Mouse (Mus musculus) gastrocnemius, postnatal 25 days (tissue): ENCODE measurements around the gene Cdyl. TPM values are rescaled to one million over a fixed set of nuclear protein-coding genes. Genes with fewer than 3 reads are reported as not detected.

Experiments
- DNase-seq: peaks from one replicate; pipeline ENCODE4 v3.0.0; 2022
- total RNA-seq, 2 experiments: library from RNA; stranded (reverse); gene quantifications; 1 replicate in 1 of 2; 2 replicates in 1 of 2; pipeline ENCODE4 v1.2.3; 2021

Gene Cdyl
- total RNA-seq, 2 experiments from 2014 or later: 6.2 to 7.7 TPM

DNA sequence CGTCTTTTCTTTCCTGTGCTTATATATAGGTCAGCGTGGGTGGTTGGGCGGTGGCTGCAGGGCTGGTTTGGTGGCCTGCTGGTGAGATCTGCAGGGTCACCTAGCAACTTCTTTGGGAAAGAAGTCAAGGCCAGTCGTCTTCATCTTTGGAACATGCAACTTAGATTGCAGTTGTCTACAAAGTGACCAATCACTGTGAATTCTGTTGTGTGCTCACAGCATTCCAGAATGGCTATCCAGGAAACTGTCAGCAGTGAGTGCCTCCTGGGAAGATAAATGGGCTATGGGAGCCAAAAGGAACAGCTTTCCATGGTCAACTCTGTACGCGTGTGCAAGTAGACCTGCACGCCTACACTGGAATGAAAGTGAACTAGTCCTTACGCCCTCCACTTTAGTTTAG is 26.6 kb downstream of the Cdyl start:
- no peak for DNase-seq

DNA sequence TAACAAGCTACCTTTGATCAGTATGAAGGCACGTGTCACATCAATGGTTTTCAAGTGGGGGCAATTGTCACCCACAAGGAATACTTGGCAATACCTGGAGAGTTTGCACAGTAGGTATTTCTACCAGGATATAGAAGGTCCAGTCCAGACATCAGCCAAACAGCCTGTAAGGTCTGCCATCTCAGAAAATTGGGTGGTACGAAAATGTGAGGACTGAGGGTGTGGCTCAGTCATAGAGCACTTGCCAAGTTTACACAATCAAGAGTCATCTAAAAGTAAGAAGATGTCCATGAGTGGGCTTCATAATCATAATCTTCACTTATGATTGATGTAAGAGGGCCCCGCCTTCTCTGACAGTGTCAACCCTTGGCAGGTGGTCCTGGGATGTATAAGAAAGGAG is 29.9 kb downstream of the Cdyl start:
- DNase-seq: no peak

DNA sequence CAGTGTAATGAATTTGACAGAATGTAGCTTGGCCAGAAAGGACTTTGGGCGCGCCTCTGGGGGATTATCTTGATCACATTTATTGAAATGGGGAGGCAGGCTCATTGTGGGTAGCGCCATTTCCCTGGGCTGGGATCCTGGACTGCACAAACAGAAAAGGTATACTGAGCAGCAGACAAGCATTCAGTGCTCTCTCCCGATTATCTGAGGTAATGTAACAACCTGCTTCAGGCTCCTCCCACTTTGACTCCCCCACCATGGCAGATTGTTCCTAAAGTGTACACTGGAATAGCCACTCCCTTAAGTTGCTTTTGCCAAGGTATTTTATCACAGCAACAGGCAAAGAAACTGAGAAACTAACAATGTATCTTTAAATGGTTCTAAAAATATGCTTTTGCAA is 58.0 kb downstream of the Cdyl start:
- no peak for DNase-seq

DNA sequence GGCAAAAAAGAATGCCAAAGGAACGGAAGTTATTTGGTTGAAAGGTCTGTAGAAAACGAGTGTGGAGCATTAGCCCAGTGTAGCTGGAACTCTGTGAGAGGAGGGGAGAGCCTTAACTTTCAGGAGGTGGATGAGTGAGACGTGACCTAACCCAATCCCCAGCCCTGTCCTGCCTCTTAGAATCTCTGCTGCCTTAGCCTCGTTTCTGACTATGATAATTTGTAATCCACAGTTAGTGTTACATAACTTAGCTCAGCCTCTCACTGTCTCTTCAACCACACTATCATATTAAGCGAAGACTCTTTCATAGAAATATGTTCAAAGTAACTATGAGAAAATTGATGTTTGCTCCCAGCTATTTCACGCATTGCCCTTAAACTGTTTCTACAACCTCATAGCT is 59.9 kb downstream of the Cdyl start:
- no peak for DNase-seq

DNA sequence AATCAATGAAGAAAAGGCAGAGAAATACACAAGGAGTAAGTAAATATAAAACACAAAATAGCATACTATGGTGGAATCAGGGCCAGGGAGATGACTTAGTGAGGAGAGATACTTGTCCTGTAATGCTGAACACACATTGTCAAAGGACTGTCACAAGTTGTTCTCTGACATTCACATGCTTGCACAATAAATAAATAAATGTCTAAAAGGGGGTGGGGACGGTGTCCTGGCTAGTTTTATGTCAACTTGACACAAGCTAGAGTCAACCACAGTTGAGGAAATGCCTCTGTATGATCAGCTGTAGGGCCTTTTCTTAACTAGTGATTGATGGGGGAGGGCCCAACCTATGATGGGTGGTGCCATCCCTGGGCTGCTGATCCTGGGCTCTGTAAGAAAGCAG is 63.4 kb downstream of the Cdyl start:
- DNase-seq: no peak

DNA sequence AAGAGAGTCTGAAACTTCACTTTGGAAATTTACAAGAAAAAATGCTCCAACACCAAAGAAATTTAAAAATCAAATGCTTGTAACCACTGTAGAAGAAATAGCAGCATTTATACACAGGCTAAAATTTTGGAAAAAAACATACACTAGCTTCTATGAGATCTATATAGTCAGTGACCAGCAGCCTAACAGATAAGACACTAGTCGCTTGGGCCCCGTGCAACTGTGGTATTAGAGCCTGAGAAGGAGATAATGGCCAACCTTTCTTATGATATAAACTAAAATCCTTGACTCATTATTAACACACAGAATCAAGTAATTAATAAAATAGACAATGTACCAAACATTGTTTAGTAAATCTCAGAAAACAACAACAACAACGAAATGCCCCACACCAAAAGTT is 66.4 kb downstream of the Cdyl start:
- DNase-seq: no peak

DNA sequence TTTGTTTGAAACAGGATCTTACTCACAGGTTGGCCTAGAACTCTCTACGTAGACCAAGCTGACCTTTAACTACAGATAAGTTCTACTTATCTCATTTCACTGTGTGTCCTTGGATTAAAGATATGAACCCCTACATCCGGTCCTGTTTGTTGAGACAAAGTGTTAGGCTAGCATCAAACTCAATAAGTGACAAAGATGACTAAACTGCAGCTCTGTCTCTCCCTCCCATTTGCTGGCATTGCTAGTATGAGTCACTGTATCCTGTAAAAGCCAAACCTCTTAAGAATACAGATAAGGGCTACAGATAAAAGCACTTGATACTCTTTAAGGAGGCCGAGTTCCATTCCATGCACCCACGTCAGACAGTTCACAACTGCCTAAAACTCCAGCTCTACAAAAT is 72.5 kb downstream of the Cdyl start:
- DNase-seq: no peak

DNA sequence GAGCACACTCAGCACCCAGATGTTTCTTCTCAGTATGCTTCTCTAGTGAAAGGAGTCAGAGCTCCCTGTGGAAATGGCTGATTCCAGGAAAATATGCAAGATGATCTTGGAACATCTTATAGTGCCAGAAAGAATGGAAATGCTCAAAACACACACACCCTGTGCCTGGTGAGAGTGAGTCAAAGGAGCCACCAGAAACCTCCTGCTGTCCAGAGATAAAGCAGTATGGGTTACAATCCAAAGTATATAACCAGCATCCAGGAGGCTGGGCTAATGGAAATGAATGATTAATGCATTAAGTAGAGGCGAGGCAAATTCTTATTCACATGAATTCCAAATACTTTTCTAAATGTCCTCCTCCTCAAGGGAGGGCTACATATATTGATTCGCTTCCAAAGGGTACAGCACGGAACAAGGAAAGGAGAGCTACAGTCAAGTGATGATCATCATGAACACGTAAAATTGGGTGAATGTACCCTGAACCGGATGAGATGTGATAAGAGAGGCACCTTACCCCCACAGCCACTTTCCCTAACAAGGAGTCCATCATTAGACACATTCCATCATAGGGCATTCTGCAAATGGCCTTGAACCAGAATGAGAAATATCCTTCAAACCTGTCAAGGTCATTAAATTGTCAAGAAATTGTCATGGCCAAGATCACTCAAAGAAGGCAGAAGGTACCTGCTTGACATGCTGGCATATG is 73.4 kb downstream of the Cdyl start:
- no peak for DNase-seq

DNA sequence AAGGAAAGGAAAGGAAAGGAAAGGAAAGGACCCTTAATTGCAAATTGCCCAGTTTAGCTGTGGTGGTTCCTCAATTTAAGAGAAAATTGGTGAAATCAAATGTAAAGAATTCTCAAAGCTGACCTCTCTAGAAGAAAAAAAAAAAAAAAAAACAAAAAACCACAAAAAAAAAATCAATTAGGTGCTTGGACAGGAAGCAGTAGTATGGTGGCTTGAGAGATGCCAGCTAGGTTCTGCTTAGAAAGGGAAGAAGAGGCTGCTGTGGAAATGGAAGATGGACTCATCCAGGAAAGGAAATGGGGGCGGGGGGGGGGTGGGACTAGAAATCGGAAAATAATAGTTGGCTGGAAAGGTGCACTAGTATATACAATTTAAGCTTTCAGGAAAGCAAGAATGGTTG is 77.9 kb downstream of the Cdyl start:
- DNase-seq: no peak

DNA sequence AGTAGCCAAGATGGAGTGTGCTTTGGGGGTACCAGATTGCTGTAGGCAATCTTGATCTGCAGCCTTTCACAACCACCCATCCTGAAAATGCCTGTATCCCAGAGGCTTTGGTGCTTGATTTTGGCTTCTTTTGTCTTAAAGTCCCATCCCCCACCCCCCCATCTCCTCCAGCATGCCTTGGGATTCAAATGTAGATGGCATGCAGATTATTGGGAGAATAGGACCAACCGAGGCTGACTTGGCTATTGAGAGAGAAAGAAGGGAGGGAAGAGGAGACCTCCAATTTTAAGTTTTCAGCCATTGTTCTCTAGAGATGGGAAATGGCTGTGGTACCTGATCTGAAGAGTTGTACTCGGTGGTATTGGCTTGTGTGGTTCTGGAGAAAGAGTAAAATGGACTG is 78.6 kb downstream of the Cdyl start:
- DNase-seq: no peak

DNA sequence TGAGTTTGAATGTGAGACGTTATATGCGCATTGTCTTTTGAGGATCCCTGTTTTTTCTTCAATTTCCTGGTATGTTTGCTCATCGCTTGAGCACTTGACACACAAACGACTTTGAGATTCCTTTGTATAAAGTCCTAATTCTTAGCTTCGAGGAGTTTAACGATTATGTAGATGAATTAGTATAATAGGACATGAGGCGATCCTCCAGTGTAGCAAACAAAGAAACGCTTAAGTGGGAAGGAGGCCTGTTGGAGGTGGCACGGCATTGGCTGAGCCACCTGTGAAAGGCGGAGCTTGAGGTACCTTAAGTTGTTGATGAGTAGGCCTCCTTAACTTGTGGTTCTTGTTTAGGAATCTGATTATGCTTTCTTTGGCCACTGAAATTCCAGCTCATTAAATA is 79.8 kb downstream of the Cdyl start:
- no peak for DNase-seq

DNA sequence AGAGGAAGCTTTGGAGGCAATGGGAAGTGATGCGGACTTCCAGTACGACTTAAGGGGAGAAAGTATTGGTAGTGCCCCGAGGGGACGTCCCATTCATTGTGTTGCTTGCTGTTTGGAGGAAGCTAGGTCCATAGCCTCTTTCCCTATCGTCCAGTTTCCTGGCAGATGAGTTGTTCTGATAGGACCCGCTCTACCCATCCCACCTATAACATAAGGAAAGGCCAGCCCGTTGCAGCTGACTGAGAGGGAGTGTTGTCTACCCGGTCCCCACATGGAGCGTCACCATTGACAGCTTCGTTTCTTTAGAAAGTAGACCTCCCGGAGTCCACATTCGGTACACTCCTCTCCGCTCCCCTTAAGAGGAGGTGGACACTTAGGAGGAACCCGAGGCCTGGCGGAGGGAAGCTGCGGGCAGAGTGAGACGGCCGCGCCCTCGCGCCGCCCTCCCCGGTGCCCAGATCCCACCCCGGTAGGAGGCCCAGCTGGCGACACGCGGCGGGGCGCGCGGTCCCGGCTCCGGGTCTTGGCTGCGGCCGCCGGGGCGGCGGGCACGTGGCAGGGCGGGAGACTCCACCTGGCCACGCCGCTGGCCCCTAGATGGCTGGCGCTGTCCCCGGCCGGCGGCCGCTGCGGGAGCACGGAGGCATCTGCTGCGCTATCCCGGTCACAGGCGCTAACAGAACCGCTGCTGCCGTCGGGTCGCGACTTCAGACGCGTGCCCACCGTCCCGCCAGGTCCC is 80.8 kb downstream of the Cdyl start:
- DNase-seq: peak; percentile 87

DNA sequence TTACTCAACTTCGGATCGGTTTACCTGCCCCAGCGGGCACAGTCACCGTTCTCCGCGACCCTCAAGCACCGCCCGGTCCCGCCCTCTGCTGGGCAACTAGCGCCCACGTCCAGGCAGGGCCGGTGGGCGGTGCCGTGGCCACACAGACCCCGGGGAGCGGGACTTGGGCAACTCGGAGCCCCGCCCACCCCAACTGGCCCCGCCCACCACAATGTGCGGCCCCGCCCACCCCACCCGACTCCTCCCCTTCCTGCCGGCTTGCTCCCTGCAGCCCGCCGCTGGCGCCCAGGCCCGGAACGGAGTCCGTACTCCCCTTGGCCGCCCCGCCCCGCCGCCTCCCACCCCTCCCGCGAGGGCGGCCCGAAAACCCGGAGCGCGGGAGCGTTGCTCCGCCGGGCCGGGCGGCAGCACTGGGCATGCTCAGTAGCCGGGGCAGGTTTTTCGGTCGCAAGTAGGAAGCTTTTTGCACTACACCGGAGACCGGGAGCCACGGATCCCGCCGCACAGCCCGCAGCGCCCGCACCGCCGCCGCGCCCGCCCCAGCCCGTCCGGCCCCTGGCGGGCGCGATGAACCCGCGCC is 81.5 kb downstream of the Cdyl start:
- DNase-seq: peak; percentile 96

DNA sequence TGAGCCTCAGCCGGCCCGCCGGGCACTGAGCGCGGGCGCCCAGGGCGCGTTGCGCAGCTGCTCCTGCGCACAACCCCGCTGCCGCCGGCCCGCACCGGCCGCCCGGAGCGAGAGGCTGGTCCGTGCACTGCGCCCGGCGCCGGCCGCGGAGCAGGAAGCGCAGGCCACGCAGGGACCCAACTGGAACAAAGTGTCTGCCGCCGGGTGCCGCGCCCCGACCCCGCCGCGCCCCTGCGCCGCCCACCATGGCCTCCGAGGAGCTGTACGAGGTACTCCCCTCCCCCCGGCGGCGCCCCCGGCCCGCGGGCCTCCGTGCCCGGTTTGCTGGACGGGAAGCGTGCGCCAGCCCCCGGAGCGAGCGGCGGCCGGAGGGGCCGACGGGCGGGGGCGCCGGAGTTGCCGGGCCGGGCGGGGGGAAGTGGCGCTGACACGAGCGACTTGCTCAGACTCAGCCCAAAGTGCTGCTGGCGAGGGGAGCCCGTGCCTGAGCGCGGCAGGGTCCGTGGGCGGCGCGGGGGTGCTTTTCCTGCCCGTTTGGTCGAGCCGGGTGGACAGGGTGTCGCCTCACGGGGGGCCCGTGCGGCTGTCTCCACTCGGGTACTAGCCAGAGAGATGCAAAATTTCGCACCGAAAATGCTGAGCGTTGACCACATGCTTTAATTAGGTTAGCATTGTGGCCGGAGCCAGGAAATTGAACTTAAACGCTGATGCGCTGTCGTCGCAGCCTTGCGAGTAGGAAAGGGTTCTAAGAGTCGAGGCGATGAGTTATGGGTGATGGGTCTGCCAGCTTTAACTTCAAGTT is 82.2 kb downstream of the Cdyl start:
- DNase-seq: peak; percentile 55

DNA sequence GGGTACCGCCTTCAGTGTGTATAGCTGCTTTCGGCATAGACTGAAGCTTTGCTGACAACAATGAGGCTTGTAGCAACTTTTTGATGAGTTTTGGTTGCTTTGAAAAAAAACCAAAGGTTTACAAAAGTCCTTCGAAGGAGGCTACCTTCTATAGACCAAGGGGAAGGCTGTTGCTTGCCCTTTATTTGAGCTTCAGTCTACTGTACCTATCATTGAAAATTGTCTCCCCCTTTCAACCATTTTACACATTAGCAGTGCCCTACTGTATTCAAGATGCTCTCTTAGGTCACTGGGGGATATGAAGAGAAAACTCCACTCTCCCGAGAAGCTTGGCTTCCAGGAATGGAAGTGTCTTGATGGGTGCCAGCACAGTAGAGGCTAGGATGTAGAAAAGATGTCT is 83.1 kb downstream of the Cdyl start:
- DNase-seq: no peak

DNA sequence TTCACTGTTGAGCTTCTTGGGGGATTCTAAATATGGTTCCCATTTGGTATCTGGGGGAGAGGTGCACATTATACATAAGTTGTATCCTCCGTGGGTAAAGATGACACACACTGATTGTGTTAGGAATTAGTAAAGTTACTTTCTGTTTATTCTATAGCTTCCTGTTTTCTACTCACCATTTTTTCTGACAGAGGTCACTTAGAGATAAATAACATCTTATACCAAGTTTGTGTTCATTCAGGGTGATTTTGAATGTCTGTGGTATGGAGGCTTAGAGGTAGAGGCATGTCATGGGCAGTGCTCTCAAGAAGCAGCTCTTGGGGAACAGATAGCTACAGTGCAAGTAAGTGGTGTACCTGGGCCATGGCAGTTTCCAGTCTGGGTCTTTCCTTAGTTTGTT is 83.6 kb downstream of the Cdyl start:
- DNase-seq: no peak

DNA sequence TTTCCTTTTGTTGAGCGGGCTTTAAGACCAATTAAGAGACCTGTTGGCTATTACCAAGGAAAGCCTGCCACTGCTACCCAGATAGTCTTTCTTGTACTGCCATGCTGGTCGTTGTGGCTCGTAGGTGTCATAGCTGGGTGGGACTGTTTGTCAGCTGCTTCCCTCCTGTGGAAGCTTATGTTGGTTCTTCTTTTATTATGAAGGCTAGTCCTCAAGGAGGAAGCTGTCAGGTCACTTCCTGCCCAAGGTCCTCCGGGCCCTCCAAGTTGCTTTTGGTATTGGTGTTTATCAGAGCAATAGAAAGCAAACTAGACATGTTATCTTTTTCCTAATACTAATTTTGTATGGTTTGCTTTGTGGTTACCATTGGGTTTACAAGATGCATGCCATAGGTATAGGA is 89.6 kb downstream of the Cdyl start:
- DNase-seq: no peak

DNA sequence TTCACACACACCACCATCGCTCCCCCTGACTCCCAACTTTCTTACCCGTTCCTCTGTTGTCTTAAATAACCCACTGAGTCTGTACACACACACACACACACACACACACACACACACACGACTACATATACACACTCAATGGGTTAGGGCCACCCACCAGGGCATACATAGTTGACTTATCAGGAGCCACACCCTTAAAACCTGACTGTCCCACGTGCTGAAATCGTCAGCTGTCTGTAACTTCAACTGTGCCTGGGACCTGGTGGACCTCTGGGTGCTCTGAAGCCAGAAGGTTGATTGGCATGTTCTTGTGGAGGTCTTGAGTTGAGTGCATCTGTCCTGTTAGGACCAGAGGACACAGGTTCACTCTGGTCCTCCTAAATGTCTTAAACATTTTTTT is 90.0 kb downstream of the Cdyl start:
- DNase-seq: no peak

DNA sequence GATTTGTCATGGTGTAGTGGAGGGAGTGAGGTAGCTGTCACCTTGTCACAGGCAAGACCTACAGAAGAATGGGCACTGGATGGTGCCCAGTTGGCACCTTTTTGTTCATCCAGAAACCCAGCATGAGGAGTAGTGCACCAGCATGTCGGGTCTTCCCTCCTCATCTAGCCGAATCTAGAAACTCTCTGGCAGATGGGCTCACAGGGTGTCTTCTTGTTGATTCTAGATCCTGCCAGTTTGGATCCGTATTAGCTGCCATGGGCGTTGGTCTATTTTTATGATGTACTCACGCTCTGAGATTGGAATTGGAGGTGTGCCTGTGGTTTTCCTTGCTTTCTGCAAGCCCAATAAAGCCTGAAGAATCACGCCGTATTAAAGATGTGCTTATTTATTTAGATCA is 92.4 kb downstream of the Cdyl start:
- DNase-seq: no peak

DNA sequence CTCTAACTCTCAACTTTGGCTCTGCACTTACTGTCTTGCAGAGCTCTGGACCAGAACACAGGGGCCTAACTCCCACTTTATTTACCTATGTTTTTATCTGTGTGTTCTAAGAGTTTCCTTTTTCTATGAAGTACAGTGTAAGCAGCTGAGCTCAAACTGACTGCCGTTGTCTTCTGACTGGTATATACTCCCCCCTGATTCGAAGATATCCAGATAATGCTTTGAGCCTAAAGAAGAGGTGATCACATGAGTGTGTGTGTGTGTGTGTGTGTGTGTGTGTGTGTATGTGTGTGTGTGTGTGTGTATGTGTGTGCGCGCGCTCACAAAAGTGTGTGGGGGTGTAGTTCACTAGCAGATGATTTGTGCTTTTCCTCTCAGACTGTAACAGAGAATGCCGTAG is 95.4 kb downstream of the Cdyl start:
- no peak for DNase-seq

DNA sequence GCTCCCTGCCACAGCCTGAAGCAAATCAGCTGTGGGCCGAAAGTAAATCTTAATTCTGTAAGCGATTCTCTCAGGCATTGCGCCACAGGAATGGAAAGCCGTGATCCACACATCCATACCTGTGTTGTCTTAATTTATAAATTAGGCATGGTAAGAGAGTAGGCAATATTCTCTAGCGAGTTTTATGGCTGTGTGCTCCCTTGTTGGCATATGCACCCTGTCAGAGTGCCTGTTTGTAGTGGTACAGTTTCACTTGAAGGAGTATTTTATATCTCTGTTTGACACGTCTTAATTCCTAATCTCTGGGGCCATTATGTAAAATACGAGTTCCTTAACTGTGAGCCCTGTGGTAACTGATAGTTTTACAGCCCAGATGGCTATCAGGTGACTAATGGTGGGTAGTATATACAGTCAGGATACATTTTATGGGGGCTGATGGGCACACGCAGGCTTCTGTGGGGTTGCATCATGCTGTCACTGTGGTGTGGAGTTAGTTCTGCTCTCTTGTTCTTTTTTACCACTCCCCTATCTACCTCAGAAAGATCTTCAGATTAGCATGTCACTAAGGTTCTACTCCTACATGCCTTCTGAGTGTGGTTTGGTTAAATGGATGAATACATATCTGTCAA is 96.1 kb downstream of the Cdyl start:
- DNase-seq: no peak
